Mouse (Mus musculus) neural tube, embryonic 14.5 days (tissue): ENCODE measurements around the gene Slc4a4. TPM values are rescaled to one million over a fixed set of nuclear protein-coding genes. Genes with fewer than 3 reads are reported as not detected.

Experiments
- ATAC-seq: fragments of 200-750 bp; cut with Nextera tagmentation; 2 replicates; pipeline ENCODE4 v1.8.0; 2017; ENCODE audit warnings: low read depth, mild to moderate bottlenecking, moderate TSS enrichment, moderate library complexity
- H3K27ac ChIP-seq: fragments of 300-500 bp; sonication (generic); 2 replicates; pipeline ENCODE4 v1.5.1; 2014; ENCODE audit warnings: low read depth, mild to moderate bottlenecking, control low read depth, low read length, moderate library complexity, mixed read lengths
- H3K27me3 ChIP-seq: fragments of 300-500 bp; sonication (generic); 2 replicates; pipeline ENCODE4 v1.6.1; 2014; ENCODE audit warnings: low read length; ENCODE audit not compliant: control insufficient read depth, insufficient read depth
- H3K36me3 ChIP-seq: fragments of 300-500 bp; sonication (generic); 2 replicates; pipeline ENCODE4 v1.6.1; 2014; ENCODE audit warnings: low read length, mixed read lengths; ENCODE audit not compliant: control insufficient read depth, insufficient read depth
- H3K4me1 ChIP-seq: fragments of 300-500 bp; sonication (generic); 2 replicates; pipeline ENCODE4 v1.6.1; 2014; ENCODE audit warnings: low read length; ENCODE audit not compliant: control insufficient read depth, insufficient read depth
- H3K4me2 ChIP-seq: fragments of 300-500 bp; sonication (generic); 2 replicates; pipeline ENCODE4 v1.6.1; 2014; ENCODE audit warnings: mild to moderate bottlenecking, low read depth, low read length, control low read depth
- H3K4me3 ChIP-seq: fragments of 300-500 bp; sonication (generic); 2 replicates; pipeline ENCODE4 v1.5.1; 2014; ENCODE audit warnings: low read depth, low read length, control low read depth, mixed read lengths
- H3K9ac ChIP-seq: fragments of 300-500 bp; sonication (generic); replicated peaks from 2 replicates; pipeline ENCODE4 v1.6.1; 2014; ENCODE audit warnings: low read depth, mild to moderate bottlenecking, control low read depth, low read length, mixed read lengths
- H3K9me3 ChIP-seq: fragments of 300-500 bp; sonication (generic); 2 replicates; pipeline ENCODE4 v1.6.1; 2016; ENCODE audit warnings: low read length; ENCODE audit not compliant: control insufficient read depth
- WGBS: fragments of 180-500 bp; shearing (Covaris S2); extraction: QIAGEN DNeasy Blood & Tissue Kit; methylation state at CpG from one replicate; pipeline ENCODE4 v1.1.7; 2014; 5-methylcytosine and 5-hydroxymethylcytosine counted together
- polyA plus RNA-seq: library from polyadenylated mRNA; unstranded; fragments of >200 nt; fragmentation: Nextera tagmentation; extraction: Ambion mirVana; gene quantifications from 2 replicates; pipeline ENCODE4 v1.2.1, GENCODE M21; 2014

The Slc4a4 gene
- polyA plus RNA-seq, 1 experiment from 2014 or later, result 15.8 TPM

DNA sequence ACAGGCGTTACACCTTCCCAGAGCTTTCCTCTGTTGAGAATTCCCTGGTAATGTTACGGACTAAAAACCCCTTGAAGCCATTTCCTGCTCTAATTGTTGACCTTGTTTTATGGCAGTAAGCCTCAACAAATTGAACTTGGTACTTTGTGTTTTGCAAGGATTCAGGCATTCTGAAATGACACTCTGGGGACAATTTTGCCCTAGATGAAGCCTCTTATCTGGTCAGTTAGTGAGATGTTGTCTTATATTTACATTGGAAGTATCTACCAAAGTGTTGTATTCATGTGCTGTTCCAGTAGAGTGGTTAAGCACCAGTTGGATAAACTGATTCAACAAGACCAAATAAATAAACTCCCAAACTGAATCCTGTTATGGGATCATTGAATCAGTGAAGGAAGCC lies 53.2 kb downstream of the Slc4a4 start:
- Histone ChIP-seq H3K27me3 (no peaks in the 10 kb centered on the region), H3K9ac (no peak overlapping the region), H3K4me1 (no peaks in the 10 kb centered on the region), H3K4me2 (no peak overlapping the region), H3K27ac (no peak overlapping the region), H3K4me3 (no peak overlapping the region), H3K9me3 (no peaks in the 10 kb centered on the region), H3K36me3 (no peaks in the 10 kb centered on the region)
- no peak for ATAC-seq
- 83% methylated on average over 2 of the region's 2 CpGs for WGBS

DNA sequence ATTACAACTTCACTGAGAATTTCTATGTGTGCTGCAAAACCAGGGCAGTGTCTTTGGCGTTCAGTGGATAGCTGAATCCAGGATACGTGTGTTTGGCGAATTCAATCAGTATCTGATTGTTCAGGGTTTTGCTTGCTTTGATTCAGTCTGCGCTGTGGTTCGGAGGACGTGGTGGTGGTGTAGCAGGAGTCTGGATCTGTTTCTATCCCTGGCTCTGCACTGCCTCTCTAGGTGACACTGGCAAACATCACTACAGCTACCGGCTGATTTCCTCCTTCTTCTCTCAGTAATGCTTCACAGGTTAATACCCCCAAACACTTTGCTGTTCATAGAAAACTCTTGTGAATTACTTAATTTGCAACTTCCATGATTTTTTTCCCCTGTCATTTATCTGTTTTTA lies 55.3 kb downstream of the Slc4a4 start:
- Histone ChIP-seq H3K9ac (no peak overlapping the region), H3K4me2 (no peak overlapping the region), H3K4me1 (no peaks in the 10 kb centered on the region), H3K4me3 (no peak overlapping the region), H3K9me3 (no peaks in the 10 kb centered on the region), H3K27me3 (no peaks in the 10 kb centered on the region), H3K36me3 (no peaks in the 10 kb centered on the region), H3K27ac (no peak overlapping the region)
- WGBS, result 86% methylated on average over 7 of the region's 7 CpGs
- ATAC-seq, result no peak

DNA sequence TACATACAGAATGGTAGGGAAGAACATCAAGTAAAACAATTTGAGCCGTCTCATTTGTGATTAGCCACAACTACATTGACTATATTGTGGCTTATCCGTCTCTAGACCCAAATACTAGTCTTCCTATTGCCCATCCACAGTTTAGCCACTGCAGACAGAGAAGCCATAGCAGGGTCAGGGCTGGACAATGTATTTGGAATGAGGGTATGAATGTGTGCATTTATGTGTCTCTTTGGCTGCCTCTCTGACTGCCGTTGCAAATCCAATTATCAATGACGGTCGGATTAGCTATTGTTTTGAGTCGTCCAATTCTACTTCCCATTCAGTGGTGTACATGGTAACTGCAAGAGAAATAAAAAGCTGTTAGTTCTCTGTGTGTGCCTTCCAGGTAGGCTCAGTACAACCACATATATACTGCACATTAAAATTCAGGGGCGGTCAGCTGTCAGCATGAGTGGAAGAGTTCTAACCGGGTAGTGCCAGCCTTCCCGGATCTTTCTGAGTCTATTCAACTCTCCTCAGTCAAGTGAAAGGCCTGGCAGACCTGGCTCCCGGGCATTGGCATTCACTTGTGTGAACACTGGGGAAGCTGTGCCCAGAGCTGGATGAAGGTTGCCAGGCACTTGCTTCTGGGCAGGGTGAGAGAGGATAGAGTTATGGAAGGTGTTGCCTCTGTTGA lies 59.2 kb downstream of the Slc4a4 start:
- Histone ChIP-seq H3K9me3 (no peaks in the 10 kb centered on the region), H3K4me2 (no peak overlapping the region), H3K4me3 (no peak overlapping the region), H3K27me3 (no peaks in the 10 kb centered on the region), H3K9ac (no peak overlapping the region), H3K4me1 (no peaks in the 10 kb centered on the region), H3K27ac (no peak overlapping the region), H3K36me3 (no peaks in the 10 kb centered on the region)
- peak; percentile 79; the same call in 1 of the 2 replicates for ATAC-seq
- 60% methylated on average over 10 of the region's 10 CpGs for WGBS

DNA sequence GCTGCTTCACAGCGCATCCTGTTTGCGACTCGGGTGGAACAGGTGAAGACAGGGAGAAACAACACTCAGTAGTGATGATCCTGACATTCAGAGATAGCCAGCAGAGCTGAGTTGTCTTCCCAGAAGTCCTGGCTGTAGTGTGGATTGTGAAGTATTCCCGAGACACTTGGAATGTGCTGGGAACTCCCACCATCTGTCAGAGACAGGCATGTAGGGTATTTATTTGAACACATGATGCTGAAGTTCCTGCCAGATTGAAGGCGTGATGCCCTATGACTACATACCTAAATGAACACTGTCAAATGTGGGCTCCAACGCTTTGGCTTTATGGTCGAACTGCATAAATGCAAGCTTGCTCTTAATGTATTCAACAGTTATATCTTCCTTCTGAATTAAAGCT lies 63.7 kb downstream of the Slc4a4 start:
- Histone ChIP-seq H3K27ac (no peak overlapping the region), H3K27me3 (no peaks in the 10 kb centered on the region), H3K9me3 (no peaks in the 10 kb centered on the region), H3K36me3 (no peaks in the 10 kb centered on the region), H3K4me3 (no peak overlapping the region), H3K4me2 (no peak overlapping the region), H3K4me1 (no peaks in the 10 kb centered on the region), H3K9ac (no peak overlapping the region)
- WGBS, result 93% methylated on average over 7 of the region's 7 CpGs
- ATAC-seq, result no peak

DNA sequence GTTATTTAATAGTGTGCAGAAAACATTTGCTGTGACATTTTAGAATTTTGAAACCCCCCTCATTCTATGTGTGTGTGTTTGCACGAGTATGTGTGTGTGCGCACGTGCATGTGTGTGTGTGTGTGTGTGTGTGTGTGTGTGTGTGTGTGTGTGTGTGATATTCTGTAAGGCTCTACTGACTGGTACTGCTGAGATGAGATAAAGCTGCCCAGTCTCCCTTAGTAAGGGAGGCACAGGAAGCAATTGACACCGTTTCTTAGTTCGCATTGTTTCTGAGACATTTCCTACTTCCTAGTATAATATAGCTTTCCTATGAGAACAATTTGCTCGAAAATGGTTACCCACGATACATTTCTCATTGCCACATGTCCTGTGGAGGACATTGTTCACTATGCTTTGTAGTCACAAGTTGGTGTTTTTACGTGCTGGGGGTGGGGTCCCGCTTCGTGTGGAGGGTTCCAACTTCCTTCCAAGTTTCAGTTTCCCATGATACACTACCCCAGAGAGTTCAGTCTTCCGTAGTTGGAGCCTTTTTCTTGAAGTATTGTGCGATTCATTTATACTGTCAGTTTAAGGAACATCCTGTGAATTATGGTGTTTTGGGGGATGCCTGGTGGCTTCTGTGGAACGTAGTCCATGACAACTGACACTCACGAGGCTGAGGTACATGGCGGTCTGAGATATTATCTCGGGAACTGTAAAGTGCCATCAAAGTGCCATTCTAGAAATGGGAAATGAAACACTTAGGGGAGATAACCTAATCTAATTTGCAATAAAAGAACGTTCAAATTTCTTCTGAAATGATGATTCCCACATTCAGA lies 66.3 kb downstream of the Slc4a4 start:
- 77% methylated on average over 17 of the region's 17 CpGs for WGBS
- no peaks in the 10 kb centered on the region for H3K4me1 ChIP-seq
- no peak overlapping the region for H3K27ac ChIP-seq
- no peaks in the 10 kb centered on the region for H3K27me3 ChIP-seq
- no peaks in the 10 kb centered on the region for H3K9me3 ChIP-seq
- H3K9ac ChIP-seq, result no peak overlapping the region
- H3K4me2 ChIP-seq, result no peak overlapping the region
- no peak overlapping the region for H3K4me3 ChIP-seq
- ATAC-seq, result no peak
- H3K36me3 ChIP-seq, result no peaks in the 10 kb centered on the region

DNA sequence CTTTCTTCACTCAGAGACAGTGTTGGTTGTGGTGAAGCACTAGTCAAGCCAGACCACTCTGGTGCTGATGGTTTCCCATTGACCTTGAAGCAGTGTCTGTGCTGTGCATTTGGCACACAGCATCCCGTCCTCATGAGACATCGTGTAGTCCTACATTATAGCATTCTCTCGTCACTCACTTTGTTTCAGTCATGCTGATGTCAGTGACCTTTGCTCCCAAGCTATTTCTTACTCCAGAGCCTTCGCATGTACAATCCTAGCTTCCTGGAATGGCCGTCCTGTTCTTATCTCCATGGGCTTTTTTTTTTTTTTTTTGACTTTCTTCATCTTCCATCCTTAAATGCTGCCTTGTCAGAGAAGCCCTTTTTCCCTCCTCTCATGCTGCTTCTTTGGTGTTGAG lies 71.1 kb downstream of the Slc4a4 start:
- no peaks in the 10 kb centered on the region for H3K27me3 ChIP-seq
- WGBS, result 84% methylated on average over 5 of the region's 5 CpGs
- ATAC-seq, result no peak
- no peak overlapping the region for H3K4me3 ChIP-seq
- H3K4me2 ChIP-seq, result no peak overlapping the region
- H3K27ac ChIP-seq, result no peak overlapping the region
- H3K4me1 ChIP-seq, result no peaks in the 10 kb centered on the region
- no peaks in the 10 kb centered on the region for H3K9me3 ChIP-seq
- H3K9ac ChIP-seq, result no peak overlapping the region
- H3K36me3 ChIP-seq, result no peaks in the 10 kb centered on the region

DNA sequence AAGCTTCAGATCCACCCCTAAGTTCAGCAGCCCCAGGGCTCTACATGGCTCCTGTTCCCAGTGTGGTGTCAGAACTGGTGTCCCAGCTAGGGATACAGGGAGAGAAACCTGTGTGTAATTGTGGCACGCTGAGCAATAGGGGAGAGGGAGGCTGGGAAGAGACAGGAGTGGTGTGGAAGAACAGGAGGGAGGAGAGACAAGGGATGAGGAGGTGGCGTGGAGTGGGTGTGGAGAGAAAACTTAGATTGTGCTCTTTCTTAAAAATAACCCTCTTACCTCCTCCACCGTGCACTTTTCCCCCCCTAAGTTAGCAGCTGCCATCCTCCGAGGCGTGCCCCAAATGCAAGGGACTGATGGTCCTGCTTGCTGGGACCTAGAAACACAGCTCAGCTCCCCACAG lies 72.3 kb downstream of the Slc4a4 start:
- 90% methylated on average over 5 of the region's 5 CpGs for WGBS

DNA sequence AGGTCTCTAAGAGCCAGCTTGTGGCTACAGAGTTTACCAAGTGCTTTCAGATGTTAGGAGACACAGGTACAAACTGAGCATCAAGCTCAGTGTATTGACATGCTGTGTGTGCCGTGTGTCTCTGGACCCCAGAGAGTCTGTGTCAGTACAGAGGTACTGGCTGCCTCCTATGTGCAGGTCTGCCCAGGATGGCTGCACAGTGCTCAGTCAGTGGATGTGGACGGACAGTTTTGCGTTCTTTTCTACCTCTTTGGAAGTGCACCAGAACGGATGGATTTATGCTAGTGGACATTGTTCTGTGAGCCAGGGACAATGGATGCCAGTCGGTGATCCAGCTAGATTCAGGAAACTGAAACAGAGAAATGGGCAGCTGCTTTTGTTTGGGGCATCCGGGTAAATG lies 72.8 kb downstream of the Slc4a4 start:
- 32% methylated on average over 6 of the region's 6 CpGs for WGBS
- Histone ChIP-seq H3K27ac (no peak overlapping the region), H3K4me3 (no peak overlapping the region), H3K27me3 (no peaks in the 10 kb centered on the region), H3K4me2 (no peak overlapping the region), H3K9ac (no peak overlapping the region), H3K9me3 (no peaks in the 10 kb centered on the region), H3K36me3 (no peaks in the 10 kb centered on the region), H3K4me1 (no peaks in the 10 kb centered on the region)
- ATAC-seq, result no peak

More for the DNA sequence above, 72.3 kb downstream of the Slc4a4 start:
- H3K27ac ChIP-seq, result no peak overlapping the region
- no peaks in the 10 kb centered on the region for H3K36me3 ChIP-seq
- H3K4me3 ChIP-seq, result no peak overlapping the region
- H3K9ac ChIP-seq, result no peak overlapping the region
- no peak overlapping the region for H3K4me2 ChIP-seq
- no peak for ATAC-seq
- no peaks in the 10 kb centered on the region for H3K9me3 ChIP-seq
- no peaks in the 10 kb centered on the region for H3K4me1 ChIP-seq
- no peaks in the 10 kb centered on the region for H3K27me3 ChIP-seq

DNA sequence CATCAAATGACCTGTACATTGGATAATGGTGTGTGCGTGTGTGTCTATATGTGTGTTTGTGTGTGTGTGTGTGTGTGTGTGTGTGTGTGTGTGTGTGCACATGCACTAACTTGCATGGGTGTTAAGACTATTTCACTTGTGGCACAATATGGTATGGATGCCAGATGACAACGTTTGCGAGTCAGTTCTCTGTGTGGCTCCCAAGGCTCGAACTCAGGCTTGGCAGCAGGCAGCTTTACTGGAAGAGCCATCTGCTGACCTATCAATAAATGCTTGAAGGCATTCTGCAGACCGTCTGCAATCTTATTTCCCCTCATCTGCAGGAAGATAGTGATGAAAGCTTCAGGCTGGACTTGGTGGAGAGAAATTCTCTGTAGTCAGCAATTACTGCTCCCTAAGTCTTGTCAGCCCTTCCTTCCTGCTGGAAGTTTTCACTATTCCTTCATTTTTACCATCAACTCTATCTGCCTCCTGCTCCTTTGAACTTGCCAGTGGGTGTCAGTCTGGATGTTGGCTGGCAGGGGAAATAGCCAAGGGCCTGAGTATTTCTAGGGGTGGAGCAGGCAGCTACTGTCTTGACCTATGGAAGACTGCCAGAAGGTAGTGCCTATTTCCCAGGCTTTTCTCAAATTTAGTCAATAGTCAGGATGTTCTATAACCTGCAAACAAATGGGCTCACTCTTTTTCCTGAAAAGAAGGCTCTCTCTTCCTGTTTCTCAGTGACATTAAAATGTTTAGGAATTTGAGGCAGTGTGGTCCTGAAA lies 73.9 kb downstream of the Slc4a4 start:
- no peak for ATAC-seq
- no peak overlapping the region for H3K9ac ChIP-seq
- H3K4me3 ChIP-seq, result no peak overlapping the region
- no peak overlapping the region for H3K4me2 ChIP-seq
- H3K27ac ChIP-seq, result no peak overlapping the region
- no peaks in the 10 kb centered on the region for H3K27me3 ChIP-seq
- no peaks in the 10 kb centered on the region for H3K4me1 ChIP-seq
- no peaks in the 10 kb centered on the region for H3K36me3 ChIP-seq
- no peaks in the 10 kb centered on the region for H3K9me3 ChIP-seq
- WGBS, result 76% methylated on average over 5 of the region's 5 CpGs
